Mouse (Mus musculus): ENCODE measurements around the gene Snd1. TPM values are rescaled to one million over a fixed set of nuclear protein-coding genes. Genes with fewer than 3 reads are reported as not detected.

Gene Snd1
- polyA plus RNA-seq, 1 experiment from 2014 or later, result 79.3 TPM

GRCm38 (mm10) chr6:28704612-28705011, 229.7 kb downstream of the Snd1 start:
- 57% methylated on average over 6 of the region's 6 CpGs for whole genome bisulfite sequencing
- no peak overlapping the region for H3K27ac ChIP-seq
- no peaks in the 10 kb centered on the region for H3K27me3 ChIP-seq (ENCODE audit: insufficient read depth, low read length)
- no peak for ATAC-seq (replicated peaks; ENCODE audit: low FRiP score, low read depth)
- H3K4me1 ChIP-seq (replicated peaks; ENCODE audit: insufficient read depth, low read length), result no peaks in the 10 kb centered on the region
- no peak for DNase-seq (ENCODE audit: low spot score)
- no peak overlapping the region for H3K9ac ChIP-seq (ENCODE audit: low read depth, low read length)
- no peak overlapping the region for H3K4me2 ChIP-seq (ENCODE audit: low read length)
- H3K36me3 ChIP-seq (ENCODE audit: insufficient read depth, low read length), result no peaks in the 10 kb centered on the region
- TF ChIP-seq CTCF (IDR thresholded peaks at IDR 0.05; ENCODE audit: low read depth), result no peak
- no peaks in the 10 kb centered on the region for H3K9me3 ChIP-seq (replicated peaks; ENCODE audit: low read length)
- no peak overlapping the region for H3K4me3 ChIP-seq (replicated peaks; ENCODE audit: low read depth, low read length)

GRCm38 (mm10) chr6:28705384-28706107, 230.6 kb downstream of the Snd1 start:
- no peak overlapping the region for H3K9ac ChIP-seq (ENCODE audit: low read depth, low read length)
- H3K27me3 ChIP-seq (ENCODE audit: insufficient read depth, low read length), result no peaks in the 10 kb centered on the region
- H3K9me3 ChIP-seq (replicated peaks; ENCODE audit: low read length), result no peaks in the 10 kb centered on the region
- no peak overlapping the region for H3K27ac ChIP-seq
- H3K4me2 ChIP-seq (ENCODE audit: low read length), result no peak overlapping the region
- WGBS, result 78% methylated on average over 6 of the region's 6 CpGs
- H3K36me3 ChIP-seq (ENCODE audit: insufficient read depth, low read length), result no peaks in the 10 kb centered on the region
- no peaks in the 10 kb centered on the region for H3K4me1 ChIP-seq (replicated peaks; ENCODE audit: insufficient read depth, low read length)
- DNase-seq (ENCODE audit: low spot score) (no peak), ATAC-seq (replicated peaks; ENCODE audit: low FRiP score, low read depth) (no peak)
- H3K4me3 ChIP-seq (replicated peaks; ENCODE audit: low read depth, low read length), result no peak overlapping the region
- TF ChIP-seq CTCF (IDR thresholded peaks at IDR 0.05; ENCODE audit: low read depth), result no peak

DNA sequence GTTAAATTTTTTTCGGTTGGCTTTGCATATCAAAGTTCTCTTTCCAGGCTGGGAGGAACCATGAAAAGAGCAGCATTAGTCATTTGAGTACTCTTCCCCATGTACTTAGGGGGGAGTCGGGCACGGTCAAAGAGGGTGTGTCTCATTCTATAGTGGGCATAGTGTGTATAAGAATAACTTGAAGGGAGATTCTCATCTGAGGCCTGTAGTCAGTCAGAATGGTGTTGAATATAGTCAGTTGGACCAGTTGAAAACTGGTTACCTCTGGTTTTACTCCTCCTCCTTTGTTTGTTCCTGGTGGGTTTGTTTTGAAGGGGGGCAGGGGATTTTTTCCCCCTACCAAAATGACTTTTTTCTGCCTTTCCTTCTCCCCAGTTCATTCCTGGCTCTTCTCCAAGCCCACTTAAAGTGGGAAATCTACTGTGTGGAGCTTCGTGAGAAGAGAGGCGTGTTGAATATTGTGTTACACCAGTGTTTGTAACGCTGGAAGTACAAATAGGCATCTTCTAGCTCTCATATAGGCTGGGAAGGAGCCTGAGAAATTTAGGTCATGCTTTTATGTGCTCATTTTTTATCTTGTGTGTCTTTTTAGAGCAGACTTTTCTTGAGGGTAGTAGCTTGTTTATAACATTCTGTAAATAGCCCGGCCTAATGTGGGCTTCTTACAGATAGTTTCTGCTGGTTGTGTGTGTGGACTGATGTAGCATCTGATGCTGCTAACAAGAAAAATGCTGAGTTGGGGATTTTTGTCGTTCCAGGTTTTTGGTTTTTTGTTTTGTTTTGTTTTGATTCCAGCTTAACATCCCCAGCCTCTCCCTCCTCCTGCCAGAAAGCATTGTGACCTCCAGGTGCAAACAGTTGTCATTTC, 231.4 kb downstream of the Snd1 start:
- DNase-seq (ENCODE audit: low spot score) (no peak), ATAC-seq (replicated peaks; ENCODE audit: low FRiP score, low read depth) (no peak)
- Histone ChIP-seq H3K36me3 (ENCODE audit: insufficient read depth, low read length) (0 out of 2 replicates have a peak, but pooled peaks cover 3% of the 10 kb centered on the region), H3K9ac (ENCODE audit: low read depth, low read length) (no peak overlapping the region), H3K9me3 (replicated peaks; ENCODE audit: low read length) (no peaks in the 10 kb centered on the region), H3K4me1 (replicated peaks; ENCODE audit: insufficient read depth, low read length) (no peaks in the 10 kb centered on the region), H3K4me2 (ENCODE audit: low read length) (no peak overlapping the region), H3K4me3 (replicated peaks; ENCODE audit: low read depth, low read length) (no peak overlapping the region), H3K27me3 (ENCODE audit: insufficient read depth, low read length) (no peaks in the 10 kb centered on the region), H3K27ac (no peak overlapping the region)
- 59% methylated on average over 8 of the region's 8 CpGs for WGBS
- TF ChIP-seq CTCF (IDR thresholded peaks at IDR 0.05; ENCODE audit: low read depth), result no peak

GRCm38 (mm10) chr6:28706976-28707592, 232.1 kb downstream of the Snd1 start:
- H3K27ac ChIP-seq, result no peak overlapping the region
- DNase-seq (ENCODE audit: low spot score), result no peak
- no peaks in the 10 kb centered on the region for H3K27me3 ChIP-seq (ENCODE audit: insufficient read depth, low read length)
- TF ChIP-seq CTCF (IDR thresholded peaks at IDR 0.05; ENCODE audit: low read depth), result no peak
- 53% methylated on average over 12 of the region's 12 CpGs for WGBS
- H3K4me1 ChIP-seq (replicated peaks; ENCODE audit: insufficient read depth, low read length), result no peaks in the 10 kb centered on the region
- H3K36me3 ChIP-seq (ENCODE audit: insufficient read depth, low read length), result 0 out of 2 replicates have a peak, but pooled peaks cover 3% of the 10 kb centered on the region
- no peaks in the 10 kb centered on the region for H3K9me3 ChIP-seq (replicated peaks; ENCODE audit: low read length)
- no peak overlapping the region for H3K9ac ChIP-seq (ENCODE audit: low read depth, low read length)
- H3K4me2 ChIP-seq (ENCODE audit: low read length), result no peak overlapping the region
- no peak overlapping the region for H3K4me3 ChIP-seq (replicated peaks; ENCODE audit: low read depth, low read length)
- ATAC-seq (replicated peaks; ENCODE audit: low FRiP score, low read depth), result no peak

GRCm38 (mm10) chr6:28710035-28710434, 235.1 kb downstream of the Snd1 start:
- DNase-seq (ENCODE audit: low spot score), result peak; percentile 73
- H3K27me3 ChIP-seq (ENCODE audit: insufficient read depth, low read length), result no peaks in the 10 kb centered on the region
- no peak overlapping the region for H3K9ac ChIP-seq (ENCODE audit: low read depth, low read length)
- H3K4me3 ChIP-seq (replicated peaks; ENCODE audit: low read depth, low read length), result no peak overlapping the region
- TF ChIP-seq CTCF (IDR thresholded peaks at IDR 0.05; ENCODE audit: low read depth), result no peak
- 0 out of 2 replicates have a peak, but pooled peaks cover 3% of the 10 kb centered on the region for H3K36me3 ChIP-seq (ENCODE audit: insufficient read depth, low read length)
- no peaks in the 10 kb centered on the region for H3K4me1 ChIP-seq (replicated peaks; ENCODE audit: insufficient read depth, low read length)
- H3K9me3 ChIP-seq (replicated peaks; ENCODE audit: low read length), result no peaks in the 10 kb centered on the region
- no peak overlapping the region for H3K4me2 ChIP-seq (ENCODE audit: low read length)
- WGBS, result 23% methylated on average over 2 of the region's 2 CpGs
- no peak overlapping the region for H3K27ac ChIP-seq
- no peak; the same call in 1 of the 2 replicates for ATAC-seq (replicated peaks; ENCODE audit: low FRiP score, low read depth)

DNA sequence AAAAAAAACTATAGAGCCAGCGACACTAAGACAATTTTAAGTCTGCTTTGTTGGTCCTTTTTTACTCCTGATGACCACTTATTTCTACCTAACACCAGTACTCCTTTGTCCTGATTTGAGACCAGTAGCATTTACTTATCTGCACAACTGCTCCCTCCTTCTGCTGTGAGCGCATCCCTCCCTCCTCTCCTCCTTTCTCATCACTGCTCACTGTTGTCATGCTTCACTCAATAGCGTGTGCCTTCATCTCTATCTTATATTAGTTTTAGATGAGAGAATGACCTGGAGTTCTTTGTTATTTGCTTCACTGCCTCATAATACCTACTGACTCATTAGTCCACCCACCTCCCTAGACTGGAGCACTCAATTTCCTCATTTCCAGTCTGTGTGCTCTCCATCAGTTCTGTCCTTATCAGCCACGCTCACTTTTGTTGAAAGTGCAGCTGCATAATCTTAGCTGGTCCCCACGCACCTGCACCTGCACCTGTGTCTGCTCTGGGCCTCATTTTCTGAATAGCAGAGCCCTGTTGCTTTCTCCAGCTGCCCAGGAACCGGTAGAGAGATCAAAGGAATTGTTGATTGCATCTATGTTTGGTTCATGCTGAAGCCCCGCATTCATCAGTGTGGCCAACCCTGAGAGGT, 242.4 kb downstream of the Snd1 start:
- ATAC-seq (replicated peaks; ENCODE audit: low FRiP score, low read depth) (no peak), DNase-seq (ENCODE audit: low spot score) (no peak)
- Histone ChIP-seq H3K27ac (no peak overlapping the region), H3K4me2 (ENCODE audit: low read length) (no peak overlapping the region), H3K4me3 (replicated peaks; ENCODE audit: low read depth, low read length) (no peak overlapping the region), H3K9me3 (replicated peaks; ENCODE audit: low read length) (no peaks in the 10 kb centered on the region), H3K4me1 (replicated peaks; ENCODE audit: insufficient read depth, low read length) (0 out of 2 replicates have a peak, but pooled peaks cover 3% of the 10 kb centered on the region), H3K27me3 (ENCODE audit: insufficient read depth, low read length) (no peaks in the 10 kb centered on the region), H3K9ac (ENCODE audit: low read depth, low read length) (no peak overlapping the region), H3K36me3 (ENCODE audit: insufficient read depth, low read length) (no peaks in the 10 kb centered on the region)
- TF ChIP-seq CTCF (IDR thresholded peaks at IDR 0.05; ENCODE audit: low read depth), result no peak
- 51% methylated on average over 7 of the region's 7 CpGs for WGBS

All from kidney, postnatal 0 days (tissue).